Mouse (Mus musculus) midbrain, embryonic 14.5 days (tissue): Measurements from ENCODE around the gene Snx8. TPM values are rescaled to one million over a fixed set of nuclear protein-coding genes. Genes with fewer than 3 reads are reported as not detected.
A peak's percentile ranks its signal among the peaks of the same experiment; 100 is the strongest.

Experiments
- ATAC-seq: fragments of 200-750 bp; cut with Nextera tagmentation; 2 replicates; pipeline ENCODE4 v1.8.0; 2017; ENCODE audit warnings: moderate number of reproducible peaks, moderate library complexity; ENCODE audit not compliant: low FRiP score, low TSS enrichment
- DNase-seq: peaks from one replicate; pipeline ENCODE4 v3.0.0-alpha.2; 2015
- H3K27ac ChIP-seq: fragments of 300-500 bp; sonication (generic); replicated peaks from 2 replicates; pipeline ENCODE4 v1.5.1; 2014; ENCODE audit warnings: mild to moderate bottlenecking, low read depth, low read length, moderate library complexity
- H3K27me3 ChIP-seq: fragments of 300-500 bp; sonication (generic); 2 replicates; pipeline ENCODE4 v1.6.1; 2014; ENCODE audit warnings: low read length, control low read depth, mixed read lengths; ENCODE audit not compliant: control insufficient read depth, insufficient read depth
- H3K36me3 ChIP-seq: fragments of 300-500 bp; sonication (generic); 2 replicates; pipeline ENCODE4 v1.6.1; 2014; ENCODE audit warnings: low read length, control low read depth; ENCODE audit not compliant: control insufficient read depth, insufficient read depth
- H3K4me1 ChIP-seq: fragments of 300-500 bp; sonication (generic); 2 replicates; pipeline ENCODE4 v1.6.1; 2014; ENCODE audit warnings: mild to moderate bottlenecking, antibody characterized with exemption, low read length, control low read depth; ENCODE audit not compliant: control insufficient read depth, insufficient read depth
- H3K4me2 ChIP-seq: fragments of 300-500 bp; sonication (generic); 2 replicates; pipeline ENCODE4 v1.6.1; 2014; ENCODE audit warnings: mild to moderate bottlenecking, low read length, moderate library complexity
- H3K4me3 ChIP-seq: fragments of 300-500 bp; sonication (generic); replicated peaks from 2 replicates; pipeline ENCODE4 v1.5.1; 2014; ENCODE audit warnings: low read depth, low read length
- H3K9ac ChIP-seq: fragments of 300-500 bp; sonication (generic); replicated peaks from 2 replicates; pipeline ENCODE4 v1.6.1; 2014; ENCODE audit warnings: mild to moderate bottlenecking, low read length, moderate library complexity
- H3K9me3 ChIP-seq: fragments of 300-500 bp; sonication (generic); 2 replicates; pipeline ENCODE4 v1.6.1; 2016; ENCODE audit warnings: low read length, control low read depth, mixed read lengths; ENCODE audit not compliant: control insufficient read depth
- WGBS: fragments of 180-500 bp; shearing (Covaris S2); extraction: QIAGEN DNeasy Blood & Tissue Kit; methylation state at CpG from one replicate; pipeline ENCODE4 v1.1.7; 2014; 5-methylcytosine and 5-hydroxymethylcytosine counted together
- polyA plus RNA-seq: library from polyadenylated mRNA; unstranded; fragments of >200 nt; fragmentation: Nextera tagmentation; extraction: Ambion mirVana; gene quantifications from 2 replicates; pipeline ENCODE4 v1.2.1, GENCODE M21; 2014

The Snx8 gene
- polyA plus RNA-seq, 1 experiment from 2014 or later = 13.4 TPM

DNA sequence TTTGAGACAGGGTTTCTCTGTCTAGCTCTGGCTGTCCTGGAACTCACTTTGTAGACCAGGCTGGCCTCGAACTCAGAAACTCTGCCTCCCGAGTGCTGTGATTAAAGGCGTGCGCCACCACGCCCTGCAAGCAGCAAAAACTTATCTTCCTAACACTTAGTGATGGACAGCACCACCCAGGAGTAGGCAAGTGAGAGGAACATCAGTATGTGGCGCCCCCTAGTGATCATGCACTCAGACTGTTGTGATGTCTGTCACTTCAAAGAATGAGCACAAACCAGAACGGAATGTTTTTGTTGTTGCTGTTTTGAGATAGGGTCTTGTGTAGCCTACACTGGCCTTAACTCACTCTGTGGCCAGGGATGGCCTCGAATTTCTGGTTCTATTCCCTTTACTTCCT, 22.3 kb upstream of the Snx8 start:
- no peaks in the 10 kb centered on the region for H3K9me3 ChIP-seq
- no peaks in the 10 kb centered on the region for H3K27me3 ChIP-seq
- no peak overlapping the region for H3K27ac ChIP-seq
- no peaks in the 10 kb centered on the region for H3K4me1 ChIP-seq
- H3K36me3 ChIP-seq = no peaks in the 10 kb centered on the region
- ATAC-seq = no peak
- no peak overlapping the region for H3K4me3 ChIP-seq
- DNase-seq = peak; percentile 31
- no peak overlapping the region for H3K4me2 ChIP-seq
- WGBS = 36% methylated on average over 8 of the region's 8 CpGs
- no peak overlapping the region for H3K9ac ChIP-seq

GRCm38 (mm10) chr5:140408801-140409200, 19.7 kb upstream of the Snx8 start:
- no peaks in the 10 kb centered on the region for H3K4me1 ChIP-seq
- H3K4me2 ChIP-seq = no peak overlapping the region
- no peaks in the 10 kb centered on the region for H3K36me3 ChIP-seq
- no peaks in the 10 kb centered on the region for H3K9me3 ChIP-seq
- no peaks in the 10 kb centered on the region for H3K27me3 ChIP-seq
- ATAC-seq (no peak), DNase-seq (no peak)
- H3K4me3 ChIP-seq = no peak overlapping the region
- no peak overlapping the region for H3K9ac ChIP-seq
- no peak overlapping the region for H3K27ac ChIP-seq

DNA sequence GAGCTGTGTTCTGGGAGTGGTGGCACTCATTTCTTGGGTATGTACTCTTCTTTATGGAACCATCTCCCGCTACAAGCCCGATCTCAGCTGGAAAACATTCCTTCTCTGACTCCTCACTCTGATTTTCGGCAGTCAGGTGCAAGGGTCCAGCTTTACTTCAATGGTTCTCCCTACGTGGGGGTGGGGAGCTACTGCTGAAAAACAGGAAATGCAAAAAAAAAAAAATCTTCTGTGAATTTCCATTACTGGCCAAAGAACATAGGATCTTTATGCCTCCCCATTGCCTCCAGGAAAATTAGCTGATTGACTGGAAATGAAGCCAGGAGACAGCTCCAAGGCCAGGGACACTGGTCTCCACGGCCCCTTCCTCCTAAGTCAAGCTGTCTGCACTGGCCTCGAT, 17.6 kb upstream of the Snx8 start:
- H3K9ac ChIP-seq = no peak overlapping the region
- 76% methylated on average over 6 of the region's 6 CpGs for WGBS

GRCm38 (mm10) chr5:140405126-140405525, 16.1 kb upstream of the Snx8 start:
- 88% methylated on average over 6 of the region's 6 CpGs for WGBS
- no peaks in the 10 kb centered on the region for H3K9me3 ChIP-seq
- H3K36me3 ChIP-seq = no peaks in the 10 kb centered on the region
- ATAC-seq = no peak
- no peaks in the 10 kb centered on the region for H3K4me1 ChIP-seq
- H3K27me3 ChIP-seq = no peaks in the 10 kb centered on the region
- H3K9ac ChIP-seq = no peak overlapping the region
- H3K4me2 ChIP-seq = no peak overlapping the region
- no peak overlapping the region for H3K4me3 ChIP-seq
- DNase-seq = no peak
- H3K27ac ChIP-seq = no peak overlapping the region

More for the DNA sequence above, 17.6 kb upstream of the Snx8 start:
- Histone ChIP-seq H3K4me1 (no peaks in the 10 kb centered on the region), H3K4me3 (no peak overlapping the region), H3K9me3 (no peaks in the 10 kb centered on the region), H3K27ac (no peak overlapping the region), H3K27me3 (no peaks in the 10 kb centered on the region), H3K4me2 (no peak overlapping the region), H3K36me3 (no peaks in the 10 kb centered on the region)
- DNase-seq = no peak
- no peak for ATAC-seq

DNA sequence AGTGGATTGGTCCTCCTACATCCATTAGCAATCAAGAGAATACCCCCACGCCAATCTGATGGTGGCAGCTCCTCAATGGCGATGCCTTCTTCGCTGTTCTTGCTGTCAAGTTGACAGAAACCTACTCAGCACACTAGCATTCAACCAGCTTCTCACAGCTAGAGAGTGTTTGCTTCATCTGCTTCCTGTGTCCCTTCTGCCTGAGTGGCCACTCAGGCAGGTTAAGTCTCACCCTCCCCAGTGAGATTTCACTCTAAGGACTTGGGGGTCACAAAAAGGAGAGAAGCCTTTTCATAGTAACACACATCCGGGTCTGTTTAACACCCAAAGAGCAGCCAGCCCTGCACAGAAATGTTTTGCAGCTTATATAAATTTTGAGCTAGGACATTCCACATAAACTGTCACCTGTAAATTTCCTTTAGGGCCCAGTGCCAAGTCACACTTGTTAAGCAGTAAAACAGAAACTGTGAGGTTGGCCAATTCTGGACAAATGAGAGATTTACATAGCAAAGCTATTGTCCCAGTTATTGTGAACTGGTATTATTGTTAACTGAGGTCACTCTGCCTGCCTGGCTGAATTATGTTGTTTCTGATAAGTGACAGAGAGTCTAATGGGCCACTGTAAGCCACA, 13.7 kb upstream of the Snx8 start:
- 87% methylated on average over 4 of the region's 4 CpGs for WGBS
- H3K4me2 ChIP-seq = no peak overlapping the region
- no peaks in the 10 kb centered on the region for H3K9me3 ChIP-seq
- H3K36me3 ChIP-seq = no peaks in the 10 kb centered on the region
- DNase-seq (no peak), ATAC-seq (no peak)
- H3K27me3 ChIP-seq = no peaks in the 10 kb centered on the region
- H3K9ac ChIP-seq = no peak overlapping the region
- no peak overlapping the region for H3K27ac ChIP-seq
- no peaks in the 10 kb centered on the region for H3K4me1 ChIP-seq
- H3K4me3 ChIP-seq = no peak overlapping the region

DNA sequence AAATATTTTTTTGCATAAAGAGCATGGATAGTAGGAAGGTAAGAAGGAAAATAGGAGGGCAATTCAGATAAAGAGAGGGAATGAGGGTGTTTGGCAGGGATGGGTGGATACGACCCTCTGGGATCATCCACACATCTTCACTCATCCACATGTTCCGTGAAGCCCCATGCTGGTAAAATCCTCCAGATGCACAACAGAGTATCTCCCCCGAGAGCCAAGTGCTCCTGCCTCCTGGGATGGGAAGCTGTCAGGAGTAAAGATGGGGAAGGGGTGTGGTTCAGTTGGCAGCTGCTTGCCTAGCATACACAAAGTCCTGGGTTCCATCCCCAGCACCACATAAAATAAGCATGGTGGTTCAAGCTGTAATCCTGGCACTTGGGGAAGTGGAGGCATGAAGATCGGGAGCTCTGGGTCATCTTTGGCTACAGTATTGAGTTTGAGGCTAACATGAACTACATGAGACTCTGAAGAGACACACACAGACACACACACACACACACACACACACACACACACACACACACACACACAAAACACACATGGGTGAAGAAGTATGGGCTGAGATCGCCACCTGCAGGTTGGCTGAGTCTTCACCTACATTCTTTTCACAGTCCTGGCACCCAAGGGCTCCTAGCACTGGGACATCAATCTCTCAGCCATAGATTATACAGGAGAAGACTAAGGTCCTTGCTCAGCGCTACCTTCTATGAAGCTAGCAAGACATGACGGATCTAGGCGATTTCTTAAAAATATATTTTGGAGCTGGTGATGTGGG, 7.3 kb upstream of the Snx8 start:
- Histone ChIP-seq H3K9ac (no peak overlapping the region), H3K9me3 (no peaks in the 10 kb centered on the region), H3K4me3 (no peak overlapping the region), H3K27me3 (no peaks in the 10 kb centered on the region), H3K4me2 (no peak overlapping the region), H3K4me1 (no peaks in the 10 kb centered on the region), H3K27ac (no peak overlapping the region), H3K36me3 (no peaks in the 10 kb centered on the region)
- ATAC-seq (no peak), DNase-seq (peak; percentile 17)
- 71% methylated on average over 8 of the region's 8 CpGs for WGBS

DNA sequence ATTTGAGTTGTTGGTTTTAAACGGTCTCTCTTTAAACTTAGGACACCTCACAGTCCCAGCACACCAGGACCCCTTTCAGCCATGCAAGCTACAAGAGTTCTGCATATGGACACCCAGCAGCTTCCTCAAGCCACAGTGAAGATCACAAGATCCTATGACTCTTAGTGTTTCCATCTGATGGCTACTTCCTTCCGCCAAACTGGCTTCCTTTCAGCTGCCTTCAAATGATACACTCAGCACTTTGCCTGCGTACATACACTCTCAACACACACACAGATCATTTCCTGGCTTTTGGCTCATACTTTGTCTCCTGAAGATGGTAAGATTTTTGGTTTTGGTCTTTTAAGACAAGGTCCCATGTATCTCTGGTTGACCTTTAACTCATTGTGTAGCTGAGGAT, 3.6 kb upstream of the Snx8 start:
- ATAC-seq (no peak), DNase-seq (no peak)
- no peak overlapping the region for H3K9ac ChIP-seq
- no peak overlapping the region for H3K4me2 ChIP-seq
- H3K9me3 ChIP-seq = no peaks in the 10 kb centered on the region
- H3K4me1 ChIP-seq = peaks cover 13% of the 10 kb centered on the region
- no peak overlapping the region for H3K27ac ChIP-seq
- H3K27me3 ChIP-seq = no peaks in the 10 kb centered on the region
- no peaks in the 10 kb centered on the region for H3K36me3 ChIP-seq
- H3K4me3 ChIP-seq = no peak overlapping the region
- WGBS = 94% methylated on average over 3 of the region's 3 CpGs

DNA sequence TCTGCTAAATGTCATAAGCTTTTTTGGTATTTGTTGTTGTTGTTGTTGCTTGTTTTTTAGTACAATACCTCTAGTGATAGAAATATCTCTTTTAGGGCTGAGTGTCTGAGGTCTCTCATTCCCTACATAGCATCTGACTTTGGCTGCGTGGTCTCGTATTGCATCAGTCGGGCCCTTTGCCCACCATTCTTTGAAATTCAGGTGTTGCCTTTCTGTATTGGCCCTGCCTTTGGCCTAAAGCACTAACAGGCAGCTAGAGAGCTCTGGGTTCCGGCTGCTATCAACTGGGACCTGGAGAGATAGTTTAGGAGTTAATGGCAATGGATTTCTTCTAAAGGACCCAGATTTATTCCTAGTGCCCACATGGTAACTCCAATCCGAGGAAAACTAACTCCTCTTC, 2.9 kb upstream of the Snx8 start:
- no peak overlapping the region for H3K9ac ChIP-seq
- H3K27me3 ChIP-seq = no peaks in the 10 kb centered on the region
- no peak for DNase-seq
- H3K36me3 ChIP-seq = no peaks in the 10 kb centered on the region
- no peak overlapping the region for H3K4me2 ChIP-seq
- no peaks in the 10 kb centered on the region for H3K9me3 ChIP-seq
- no peak overlapping the region for H3K27ac ChIP-seq
- no peak for ATAC-seq
- no peak overlapping the region for H3K4me3 ChIP-seq
- 92% methylated on average over 5 of the region's 5 CpGs for WGBS
- peaks cover 15% of the 10 kb centered on the region for H3K4me1 ChIP-seq

DNA sequence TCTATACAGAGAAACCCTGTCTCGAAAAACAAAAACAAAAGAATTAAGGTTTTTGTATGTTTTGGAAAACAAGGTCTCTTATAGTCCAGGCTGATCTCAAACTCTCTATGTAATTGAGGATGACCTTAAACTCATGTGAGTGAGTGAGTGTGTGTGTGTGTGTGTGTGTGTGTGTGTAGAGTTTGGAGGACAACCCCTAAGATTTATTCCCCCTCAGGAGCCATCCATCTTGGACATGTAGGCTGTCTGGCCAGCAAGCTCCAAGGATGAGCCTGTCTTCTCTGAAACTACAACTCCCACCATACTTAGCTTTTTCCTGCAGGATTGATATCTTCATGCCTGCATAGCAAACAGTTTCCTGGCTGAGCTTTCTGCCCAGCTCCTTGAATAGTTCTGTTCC, 2.4 kb upstream of the Snx8 start:
- no peak overlapping the region for H3K4me2 ChIP-seq
- H3K4me1 ChIP-seq = peaks cover 15% of the 10 kb centered on the region
- no peak overlapping the region for H3K9ac ChIP-seq
- no peaks in the 10 kb centered on the region for H3K27me3 ChIP-seq
- H3K27ac ChIP-seq = no peak overlapping the region
- no peaks in the 10 kb centered on the region for H3K9me3 ChIP-seq
- WGBS = 74% methylated on average over 1 of the region's 1 CpGs
- H3K4me3 ChIP-seq = no peak overlapping the region
- DNase-seq (no peak), ATAC-seq (no peak)
- H3K36me3 ChIP-seq = no peaks in the 10 kb centered on the region
